Mouse (Mus musculus) CH12.LX (cell line): ENCODE results near the gene Fthl17c. TPM values are rescaled to one million over a fixed set of nuclear protein-coding genes. Genes with fewer than 3 reads are reported as not detected.
"Not testable (repeated sequence)": the region's sequence is repeated elsewhere in the genome, so short reads cannot be mapped to it uniquely, and the experiment has no call there.

Experiments
- DNase-seq: peaks from one replicate; pipeline ENCODE4 v3.0.0-alpha.2; 2013; ENCODE audit errors: extremely low read depth
- H3K27ac ChIP-seq: 2 replicates; pipeline ENCODE4 v1.5.1; 2012; ENCODE audit warnings: low read depth, mild to moderate bottlenecking, control low read depth, moderate library complexity; ENCODE audit not compliant: insufficient read depth
- H3K27me3 ChIP-seq: replicated peaks from 2 replicates; pipeline ENCODE3; 2012; ENCODE audit warnings: inconsistent platforms
- H3K36me3 ChIP-seq, 2 experiments: replicated peaks in 1 of 2; 2 replicates each; pipeline versions ENCODE3 to v1.6.1; 2012; ENCODE audit warnings: inconsistent platforms in 1 of 2, low read length in 1 of 2, mild to moderate bottlenecking in 1 of 2, mixed read lengths in 1 of 2, moderate library complexity in 1 of 2; ENCODE audit not compliant: control insufficient read depth in 1 of 2, insufficient read depth in 1 of 2
- H3K4me1 ChIP-seq, 2 experiments: 2 replicates each; pipeline ENCODE4 v1.6.1; 2012; ENCODE audit warnings: inconsistent platforms in 1 of 2, moderate library complexity in 1 of 2; ENCODE audit not compliant: insufficient read depth in 2 of 2, control insufficient read depth in 1 of 2
- H3K4me2 ChIP-seq: 2 replicates; pipeline ENCODE4 v1.6.1; 2012; ENCODE audit warnings: low read depth, mild to moderate bottlenecking, control low read depth; ENCODE audit not compliant: poor library complexity, insufficient read depth, severe bottlenecking
- H3K4me3 ChIP-seq, 3 experiments: fragments of 150-350 bp in 1 of 3; sonication (generic) in 1 of 3; replicated peaks in 1 of 3; 2 replicates each; pipeline versions ENCODE3 to v1.5.1; 2011 to 2012; ENCODE audit warnings: low read depth in 2 of 3, low read length in 2 of 3, mild to moderate bottlenecking in 2 of 3, moderate library complexity in 2 of 3, control low read depth in 1 of 3, improper control_type of control experiment in 1 of 3, inconsistent platforms in 1 of 3, mixed read lengths in 1 of 3; ENCODE audit not compliant: poor library complexity in 1 of 3
- H3K79me2 ChIP-seq: replicated peaks from 2 replicates; pipeline ENCODE4 v1.6.1; 2012; ENCODE audit warnings: mild to moderate bottlenecking, moderate library complexity; ENCODE audit not compliant: control insufficient read depth, poor library complexity, insufficient read depth, severe bottlenecking; ENCODE audit errors: extremely low read depth
- H3K9ac ChIP-seq: 2 replicates; pipeline ENCODE4 v1.6.1; 2012; ENCODE audit warnings: low read depth, mild to moderate bottlenecking, control low read depth, moderate library complexity; ENCODE audit not compliant: insufficient read depth
- H3K9me3 ChIP-seq: replicated peaks from 2 replicates; pipeline ENCODE3; 2012; ENCODE audit warnings: low read length, inconsistent platforms, mixed read lengths
- CTCF ChIP-seq, 2 experiments: IDR thresholded peaks in 1 of 2; conservative IDR thresholded peaks in 1 of 2; 2 replicates each; pipeline ENCODE4 v1.5.1; 2011 to 2012; ENCODE audit warnings: low read depth in 2 of 2, low read length in 2 of 2, improper control_type of control experiment in 1 of 2, inconsistent platforms in 1 of 2, mild to moderate bottlenecking in 1 of 2, moderate library complexity in 1 of 2
- E2F4 ChIP-seq: IDR thresholded peaks from 2 replicates; pipeline ENCODE4 v1.6.1; 2011; ENCODE audit warnings: low read depth, low read length, improper control_type of control experiment; ENCODE audit not compliant: insufficient replicate concordance
- HCFC1 ChIP-seq: IDR thresholded peaks from 2 replicates; pipeline ENCODE4 v1.6.1; 2012; ENCODE audit warnings: low read depth, mild to moderate bottlenecking, inconsistent platforms, low read length, improper control_type of control experiment
- MEF2A ChIP-seq: IDR thresholded peaks from 2 replicates; pipeline ENCODE4 v1.6.1; 2014; ENCODE audit warnings: low read depth, mild to moderate bottlenecking, inconsistent platforms, low read length, improper control_type of control experiment, borderline replicate concordance
- MYC ChIP-seq: IDR thresholded peaks from 2 replicates; pipeline ENCODE4 v1.6.1; 2011; ENCODE audit warnings: low read depth, mild to moderate bottlenecking, improper control_type of control experiment, low read length
- RAD21 ChIP-seq: IDR thresholded peaks from 2 replicates; pipeline ENCODE4 v1.6.1; 2011; ENCODE audit warnings: low read depth, mild to moderate bottlenecking, low read length, improper control_type of control experiment, moderate library complexity
- SMC3 ChIP-seq: IDR thresholded peaks from 2 replicates; pipeline ENCODE4 v1.6.1; 2011; ENCODE audit warnings: low read depth, low read length, improper control_type of control experiment
- ZC3H11A ChIP-seq: IDR thresholded peaks from 2 replicates; pipeline ENCODE4 v1.6.1; 2012; ENCODE audit warnings: low read depth, mild to moderate bottlenecking, inconsistent platforms, low read length, improper control_type of control experiment
- dilution Hi-C: fragments of 300-500 bp; cut with MboI; formaldehyde crosslinking; loops from 2 replicates; pipeline ENCODE4 v1.14.3; 2020; ENCODE audit warnings: low sequenced_read_pairs; ENCODE audit not compliant: extremely low pct_unique_long_range_greater_than_20kb, extremely low pct_ligation_motif_present
- in situ Hi-C: fragments of 300-500 bp; cut with MboI; formaldehyde crosslinking; loops from 3 replicates; pipeline ENCODE4 v1.14.3; 2019; ENCODE audit warnings: low sequenced_read_pairs, low pct_ligation_motif_present, low pct_unique_long_range_greater_than_20kb, mixed read lengths
- polyA plus RNA-seq: library from polyadenylated mRNA; unstranded; fragments of >175 nt; gene quantifications from 2 replicates; pipeline ENCODE4 v1.2.1, GENCODE M21; 2012; ENCODE audit warnings: low read depth; ENCODE audit not compliant: insufficient read length
- total RNA-seq, 2 experiments: library from RNA; depleted of rRNA; stranded (reverse); fragments of 300-350 nt in 1 of 2; fragments of >200 nt in 1 of 2; gene quantifications; 2 replicates each; pipeline ENCODE4 v1.2.3; 2012 to 2014

The Fthl17c gene
- total and polyA plus RNA-seq, 3 experiments = not detected

DNA sequence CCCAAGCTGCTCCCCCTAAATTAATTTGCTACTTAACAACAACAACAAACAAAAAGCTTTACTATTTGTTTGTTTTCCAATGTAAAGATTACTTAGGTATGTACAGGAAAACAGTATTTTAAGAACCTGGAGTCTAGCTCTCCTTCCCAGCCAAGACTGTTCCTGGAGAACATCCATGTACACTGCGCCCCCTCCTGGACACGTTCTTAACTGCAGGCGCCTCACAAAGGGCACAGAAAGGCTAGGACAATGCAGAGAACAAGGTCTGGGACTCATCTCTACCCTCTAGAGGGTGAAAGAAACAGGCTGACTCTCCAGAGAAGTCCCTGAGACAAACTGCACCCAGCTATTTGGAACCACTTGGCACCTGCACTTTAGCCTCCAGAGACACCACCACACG, 11.7 kb downstream of the Fthl17c start:
- H3K27me3 ChIP-seq, H3K36me3 ChIP-seq, H3K4me1 ChIP-seq, dilution Hi-C loops, H3K4me2 ChIP-seq, H3K27ac ChIP-seq, H3K9me3 ChIP-seq, H3K4me3 ChIP-seq, H3K79me2 ChIP-seq, in situ Hi-C loops, H3K9ac ChIP-seq: not testable (repeated sequence)
- peak; percentile 8 for DNase-seq
- TF ChIP-seq CTCF (conservative IDR thresholded peaks at IDR 0.05 in 1 of 2, IDR thresholded peaks at IDR 0.05 in 1 of 2; ENCODE audit: low read depth in 2 of 2, low read length in 2 of 2) = peak in 1 of 2 experiments; percentile 37; a peak in 2 of 4 replicates
- TF ChIP-seq, all 38 proteins: peak for 1; not testable (repeated sequence) for 37

DNA sequence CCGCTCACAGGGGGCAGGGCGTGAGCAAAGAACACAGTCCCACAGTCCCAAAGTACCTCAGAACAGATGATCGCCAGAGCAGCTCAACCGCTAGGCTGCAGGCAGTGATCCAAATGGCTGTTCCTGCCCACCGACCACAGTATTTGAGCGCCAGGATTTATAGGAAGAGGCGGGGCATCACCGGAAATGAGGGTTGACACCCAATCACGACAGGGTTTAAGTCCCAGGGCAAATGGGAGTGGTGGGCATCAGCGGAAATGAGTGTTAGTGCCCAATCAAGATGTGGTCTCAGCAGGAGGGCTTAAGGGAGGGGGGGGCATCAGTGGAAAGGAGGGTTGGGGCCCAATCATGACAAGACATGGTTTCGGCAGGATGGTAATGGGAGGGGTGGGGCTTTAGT, 13.5 kb downstream of the Fthl17c start, which contains the start of gene Fthl17b:
TSS of gene Fthl17b (minus strand) at position 101 of the 400 bp plus-strand sequence.
- dilution Hi-C loops, DNase-seq: not testable (repeated sequence)

GRCm38 (mm10) chrX:8948130-8948805, 28.1 kb downstream of the Fthl17c start:
- not testable (repeated sequence) for H3K9me3 ChIP-seq
- TF ChIP-seq SMC3 = peak; percentile 52
- peak; percentile 18 to 80; a peak in 3 of 4 replicates for TF ChIP-seq CTCF (conservative IDR thresholded peaks at IDR 0.05 in 1 of 2, IDR thresholded peaks at IDR 0.05 in 1 of 2; ENCODE audit: low read depth in 2 of 2, low read length in 2 of 2)
- peak; percentile 45 for TF ChIP-seq RAD21

More for the DNA sequence above, 13.5 kb downstream of the Fthl17c start, which contains the start of gene Fthl17b:
- H3K4me3 ChIP-seq, in situ Hi-C loops, H3K4me2 ChIP-seq, H3K36me3 ChIP-seq, H3K4me1 ChIP-seq, H3K79me2 ChIP-seq, H3K27ac ChIP-seq, H3K9me3 ChIP-seq, H3K9ac ChIP-seq, H3K27me3 ChIP-seq: not testable (repeated sequence)

DNA sequence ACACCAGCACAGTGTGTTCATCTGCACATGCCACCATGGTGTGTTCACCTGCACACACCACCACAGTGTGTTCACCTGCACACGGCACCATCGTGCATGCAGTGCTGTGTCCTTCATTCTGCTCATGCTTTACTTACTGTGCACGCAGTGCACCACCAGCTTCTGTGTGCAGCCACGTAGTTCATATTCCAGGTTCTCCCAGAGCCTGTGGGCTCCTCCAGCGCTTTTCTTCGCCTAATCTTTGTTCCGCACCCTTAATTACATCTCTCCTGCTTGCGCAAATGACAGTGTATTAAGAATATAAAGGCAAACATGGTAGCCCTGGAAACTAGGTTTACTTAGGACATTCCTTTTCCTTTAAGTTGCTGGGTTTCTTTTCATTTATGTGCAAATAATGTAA, 32.3 kb downstream of the Fthl17c start:
- Histone ChIP-seq H3K4me2 (no peak overlapping the region), H3K4me1 (no peaks in the 10 kb centered on the region), H3K36me3 (no peaks in the 10 kb centered on the region), H3K79me2 (no peaks in the 10 kb centered on the region), H3K27ac (no peak overlapping the region), H3K27me3 (no peaks in the 10 kb centered on the region), H3K9me3 (no peaks in the 10 kb centered on the region), H3K4me3 (no peak overlapping the region), H3K9ac (no peak overlapping the region)
- TF ChIP-seq E2F4 (no peak), HCFC1 (no peak), CTCF (conservative IDR thresholded peaks at IDR 0.05 in 1 of 2, IDR thresholded peaks at IDR 0.05 in 1 of 2; ENCODE audit: low read depth in 2 of 2, low read length in 2 of 2) (no peak), MEF2A (no peak), ZC3H11A (no peak), MYC (no peak)
- in situ Hi-C loops = no loop called here
- dilution Hi-C loops = no loop called here
- DNase-seq = no peak

More at GRCm38 (mm10) chrX:8948130-8948805, 28.1 kb downstream of the Fthl17c start:
- H3K9ac ChIP-seq, in situ Hi-C loops, H3K27me3 ChIP-seq, H3K4me1 ChIP-seq, dilution Hi-C loops, H3K79me2 ChIP-seq, H3K4me3 ChIP-seq, H3K4me2 ChIP-seq, H3K27ac ChIP-seq, H3K36me3 ChIP-seq: not testable (repeated sequence)
- DNase-seq = peak; percentile 69
